Mouse (Mus musculus) stomach, embryonic 16.5 days (tissue): Measurements from ENCODE around the gene Sema3c. TPM values are rescaled to one million over a fixed set of nuclear protein-coding genes. Genes with fewer than 3 reads are reported as not detected.

Source experiments
- ATAC-seq: fragments of 200-750 bp; cut with Nextera tagmentation; 2 replicates; pipeline ENCODE4 v1.8.0; 2017; ENCODE audit warnings: moderate number of reproducible peaks, moderate TSS enrichment; ENCODE audit not compliant: insufficient read depth, low FRiP score
- H3K27ac ChIP-seq: fragments of 300-500 bp; sonication (generic); 2 replicates; pipeline ENCODE4 v1.5.1; 2014; ENCODE audit warnings: low read length
- H3K27me3 ChIP-seq: fragments of 300-500 bp; sonication (generic); 2 replicates; pipeline ENCODE4 v1.6.1; 2014; ENCODE audit warnings: low read length, control low read depth, mixed read lengths; ENCODE audit not compliant: control insufficient read depth, insufficient read depth
- H3K36me3 ChIP-seq: fragments of 300-500 bp; sonication (generic); 2 replicates; pipeline ENCODE4 v1.6.1; 2014; ENCODE audit warnings: low read length; ENCODE audit not compliant: control insufficient read depth, insufficient read depth
- H3K4me1 ChIP-seq: fragments of 300-500 bp; sonication (generic); 2 replicates; pipeline ENCODE4 v1.6.1; 2014; ENCODE audit warnings: low read length, control low read depth, mixed read lengths; ENCODE audit not compliant: control insufficient read depth, insufficient read depth
- H3K4me2 ChIP-seq: fragments of 300-500 bp; sonication (generic); 2 replicates; pipeline ENCODE4 v1.6.1; 2014; ENCODE audit warnings: low read depth, low read length, mixed read lengths
- H3K4me3 ChIP-seq: fragments of 300-500 bp; sonication (generic); replicated peaks from 2 replicates; pipeline ENCODE4 v1.5.1; 2014; ENCODE audit warnings: mild to moderate bottlenecking, low read length
- H3K9ac ChIP-seq: fragments of 300-500 bp; sonication (generic); 2 replicates; pipeline ENCODE4 v1.6.1; 2014; ENCODE audit warnings: low read length
- H3K9me3 ChIP-seq: fragments of 300-500 bp; sonication (generic); replicated peaks from 2 replicates; pipeline ENCODE4 v1.6.1; 2016; ENCODE audit warnings: low read length, control low read depth; ENCODE audit not compliant: control insufficient read depth
- WGBS: fragments of 180-500 bp; shearing (Covaris S2); extraction: QIAGEN DNeasy Blood & Tissue Kit; methylation state at CpG from one replicate; pipeline ENCODE4 v1.1.7; 2014; 5-methylcytosine and 5-hydroxymethylcytosine counted together
- polyA plus RNA-seq: library from polyadenylated mRNA; unstranded; fragments of >200 nt; fragmentation: Nextera tagmentation; extraction: Ambion mirVana; gene quantifications from 2 replicates; pipeline ENCODE4 v1.2.1, GENCODE M21; 2015

Gene Sema3c
- polyA plus RNA-seq, 1 experiment from 2014 or later: 70.3 TPM

DNA sequence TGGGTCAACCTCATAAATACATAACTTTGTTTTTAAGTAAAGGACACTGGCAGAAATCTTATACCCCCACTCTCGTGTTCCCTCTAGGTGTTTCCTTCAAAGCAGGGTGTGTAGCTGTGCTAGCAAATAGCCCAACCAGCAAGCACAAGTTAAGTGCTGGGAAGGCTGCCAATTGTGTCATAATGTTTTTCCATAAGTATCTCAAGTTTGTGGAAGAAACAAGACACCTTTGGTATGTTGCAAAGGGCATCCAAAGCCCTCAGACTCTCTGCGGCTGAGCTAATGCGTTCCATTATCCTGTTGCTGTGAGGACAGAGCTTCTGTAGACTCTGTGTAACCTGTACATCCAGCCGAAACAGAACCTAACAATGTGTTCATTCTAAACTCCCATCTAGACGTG is 115.5 kb downstream of the Sema3c start:
- WGBS: 46% methylated on average over 5 of the region's 5 CpGs
- ATAC-seq: peak; percentile 62; the same call in 1 of the 2 replicates

DNA sequence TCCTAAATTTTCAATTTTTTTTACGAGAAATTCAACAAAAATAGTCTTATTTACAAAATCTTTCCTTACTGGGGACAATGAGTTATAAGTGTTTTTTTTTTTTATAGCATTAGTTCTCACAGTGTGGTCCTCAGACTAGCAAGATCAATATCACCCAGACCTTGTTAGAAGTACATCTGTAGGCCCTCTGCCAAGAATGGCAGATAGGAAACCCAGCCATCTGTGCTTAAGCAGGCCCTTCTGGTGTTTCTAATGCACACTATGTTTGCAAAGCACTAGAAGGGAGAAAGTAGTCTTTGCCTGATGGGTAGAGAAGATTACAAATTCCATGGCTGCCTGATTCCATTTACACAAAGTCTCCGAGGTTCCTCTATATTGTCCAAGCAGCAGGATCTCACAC is 121.3 kb downstream of the Sema3c start:
- Histone ChIP-seq H3K4me2 (no peak overlapping the region), H3K27ac (no peak overlapping the region), H3K9ac (no peak overlapping the region), H3K4me1 (no peaks in the 10 kb centered on the region), H3K9me3 (no peaks in the 10 kb centered on the region), H3K4me3 (no peak overlapping the region), H3K27me3 (no peaks in the 10 kb centered on the region), H3K36me3 (0 out of 2 replicates have a peak, but pooled peaks cover 2% of the 10 kb centered on the region)
- 73% methylated on average over 2 of the region's 2 CpGs for WGBS
- no peak for ATAC-seq

More for the DNA sequence above, 115.5 kb downstream of the Sema3c start:
- H3K9me3 ChIP-seq: no peaks in the 10 kb centered on the region
- no peak overlapping the region for H3K4me3 ChIP-seq
- H3K36me3 ChIP-seq: 0 out of 2 replicates have a peak, but pooled peaks cover 2% of the 10 kb centered on the region
- no peaks in the 10 kb centered on the region for H3K4me1 ChIP-seq
- H3K4me2 ChIP-seq: no peak overlapping the region
- peak overlapping the region; percentile 35 for H3K27ac ChIP-seq
- H3K27me3 ChIP-seq: no peaks in the 10 kb centered on the region
- no peak overlapping the region for H3K9ac ChIP-seq

GRCm38 (mm10) chr5:17698905-17699304 is 124.8 kb downstream of the Sema3c start:
- 92% methylated on average over 2 of the region's 2 CpGs for WGBS
- no peak overlapping the region for H3K4me3 ChIP-seq
- no peaks in the 10 kb centered on the region for H3K27me3 ChIP-seq
- no peak overlapping the region for H3K27ac ChIP-seq
- H3K36me3 ChIP-seq: 0 out of 2 replicates have a peak, but pooled peaks cover 2% of the 10 kb centered on the region
- no peaks in the 10 kb centered on the region for H3K4me1 ChIP-seq
- H3K9me3 ChIP-seq: no peaks in the 10 kb centered on the region
- no peak overlapping the region for H3K9ac ChIP-seq
- H3K4me2 ChIP-seq: no peak overlapping the region
- no peak for ATAC-seq

DNA sequence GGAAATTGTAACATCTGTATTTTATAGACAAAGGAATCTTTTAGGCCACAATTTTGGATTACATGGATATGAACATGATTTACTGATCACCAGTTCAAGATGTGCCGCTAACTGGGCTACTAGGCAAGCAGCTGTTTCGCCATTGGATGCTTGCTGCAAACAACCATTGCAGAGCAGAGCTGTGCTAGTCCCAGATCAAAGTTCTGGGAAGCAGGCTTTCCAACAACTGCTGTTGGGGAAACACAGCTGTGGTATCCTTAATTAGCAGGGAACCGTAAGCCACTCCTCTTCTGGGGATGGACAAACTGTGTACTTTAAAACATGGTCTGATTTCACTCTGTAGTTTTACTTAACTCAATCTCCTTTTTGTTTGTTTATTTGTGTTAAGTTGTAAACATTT is 130.1 kb downstream of the Sema3c start:
- WGBS: 58% methylated on average over 3 of the region's 3 CpGs
- no peaks in the 10 kb centered on the region for H3K36me3 ChIP-seq
- H3K9ac ChIP-seq: no peak overlapping the region
- no peak overlapping the region for H3K4me3 ChIP-seq
- H3K27me3 ChIP-seq: no peaks in the 10 kb centered on the region
- no peak for ATAC-seq
- H3K4me1 ChIP-seq: no peaks in the 10 kb centered on the region
- H3K27ac ChIP-seq: no peak overlapping the region
- no peak overlapping the region for H3K4me2 ChIP-seq
- no peaks in the 10 kb centered on the region for H3K9me3 ChIP-seq

DNA sequence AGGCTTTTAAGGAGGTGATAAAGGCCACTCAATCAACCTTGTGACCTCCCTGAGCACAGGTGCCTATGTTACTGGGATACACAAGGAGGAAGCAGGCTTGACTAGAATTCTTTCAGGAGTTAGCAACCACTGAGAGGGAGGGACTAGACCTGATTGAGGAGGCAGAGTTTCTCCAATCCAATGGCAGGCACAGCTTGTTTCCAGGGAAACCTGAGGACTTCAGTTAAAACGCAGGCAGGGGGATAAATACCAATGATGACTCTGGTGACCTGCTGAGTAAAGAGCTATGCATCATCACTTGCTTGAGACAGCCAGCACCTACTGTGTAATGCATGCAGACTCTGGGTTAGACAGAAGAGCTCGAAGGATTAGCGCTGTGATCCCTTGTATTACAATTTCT is 133.0 kb downstream of the Sema3c start:
- H3K4me2 ChIP-seq: no peak overlapping the region
- no peak overlapping the region for H3K4me3 ChIP-seq
- no peaks in the 10 kb centered on the region for H3K9me3 ChIP-seq
- H3K36me3 ChIP-seq: no peaks in the 10 kb centered on the region
- H3K4me1 ChIP-seq: no peaks in the 10 kb centered on the region
- no peak overlapping the region for H3K27ac ChIP-seq
- H3K27me3 ChIP-seq: no peaks in the 10 kb centered on the region
- H3K9ac ChIP-seq: no peak overlapping the region
- 37% methylated on average over 3 of the region's 3 CpGs for WGBS
- ATAC-seq: no peak

DNA sequence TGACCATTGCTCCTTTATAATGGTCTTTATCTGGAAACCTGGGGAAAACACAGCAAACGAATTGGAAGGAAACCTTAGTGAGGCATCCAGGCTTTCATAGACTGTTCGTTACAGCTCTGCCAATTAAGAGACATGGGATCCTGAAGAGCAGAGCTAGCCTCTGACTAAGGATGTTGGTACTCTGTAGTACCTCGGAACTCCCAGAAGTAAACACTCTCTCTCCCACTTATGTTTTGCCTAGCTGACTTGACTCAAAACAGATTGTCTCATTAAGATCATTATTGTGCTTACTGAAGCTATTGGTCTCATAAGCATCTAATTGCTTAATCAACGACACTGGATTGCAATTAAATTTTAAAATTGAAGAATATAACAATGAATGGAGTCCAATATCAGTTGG is 138.3 kb downstream of the Sema3c start:
- H3K27me3 ChIP-seq: no peaks in the 10 kb centered on the region
- no peaks in the 10 kb centered on the region for H3K4me1 ChIP-seq
- no peak for ATAC-seq

DNA sequence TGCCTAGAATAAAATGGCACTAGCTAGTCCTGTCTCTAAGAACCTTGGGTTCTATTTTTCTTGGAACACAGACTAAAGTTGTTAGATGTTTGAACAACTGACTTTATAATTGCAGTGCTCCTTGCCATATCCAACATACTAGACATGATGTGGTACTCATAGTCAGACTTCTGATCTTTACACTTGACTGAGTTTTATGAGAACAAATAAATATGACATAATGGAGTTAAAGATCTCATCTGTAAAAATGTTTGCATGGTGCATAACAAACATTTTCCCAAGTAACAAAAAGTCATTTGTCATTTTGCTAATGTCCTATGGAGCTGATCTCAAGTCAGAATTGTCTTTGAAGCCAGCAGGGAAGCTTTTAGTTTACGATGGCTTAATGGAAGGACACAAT is 141.1 kb downstream of the Sema3c start:
- H3K4me2 ChIP-seq: no peak overlapping the region
- no peaks in the 10 kb centered on the region for H3K36me3 ChIP-seq
- 52% methylated on average over 1 of the region's 1 CpGs for WGBS
- no peaks in the 10 kb centered on the region for H3K27me3 ChIP-seq
- no peak overlapping the region for H3K27ac ChIP-seq
- H3K9ac ChIP-seq: no peak overlapping the region
- H3K9me3 ChIP-seq: no peaks in the 10 kb centered on the region
- ATAC-seq: no peak
- H3K4me1 ChIP-seq: no peaks in the 10 kb centered on the region
- no peak overlapping the region for H3K4me3 ChIP-seq

More for the DNA sequence above, 138.3 kb downstream of the Sema3c start:
- 78% methylated on average over 4 of the region's 4 CpGs for WGBS
- Histone ChIP-seq H3K9me3 (no peaks in the 10 kb centered on the region), H3K27ac (no peak overlapping the region), H3K4me3 (no peak overlapping the region), H3K9ac (no peak overlapping the region), H3K4me2 (no peak overlapping the region), H3K36me3 (no peaks in the 10 kb centered on the region)

GRCm38 (mm10) chr5:17720011-17720410 is 145.9 kb downstream of the Sema3c start:
- Histone ChIP-seq H3K4me3 (no peak overlapping the region), H3K27ac (no peak overlapping the region), H3K9ac (no peak overlapping the region), H3K4me2 (no peak overlapping the region), H3K4me1 (no peaks in the 10 kb centered on the region), H3K36me3 (no peaks in the 10 kb centered on the region), H3K9me3 (no peaks in the 10 kb centered on the region), H3K27me3 (no peaks in the 10 kb centered on the region)
- 50% methylated on average over 4 of the region's 4 CpGs for WGBS
- ATAC-seq: 0 out of 2 replicates have a peak, but pooled peaks have one; percentile 58

- Histone ChIP-seq H3K27me3 (no peaks in the 10 kb centered on the region), H3K4me1 (no peaks in the 10 kb centered on the region), H3K4me3 (no peak overlapping the region), H3K9me3 (no peaks in the 10 kb centered on the region; the same call in 1 of the 2 replicates), H3K4me2 (no peak overlapping the region), H3K27ac (no peak overlapping the region), H3K9ac (no peak overlapping the region), H3K36me3 (peaks cover 13% of the 10 kb centered on the region; the same call in 1 of the 2 replicates)
- no peak for ATAC-seq
- WGBS: 29% methylated on average over 2 of the region's 2 CpGs
Observed at GRCm38 (mm10) chr5:17724031-17724430, 149.9 kb downstream of the Sema3c start.
